Mouse (Mus musculus) liver, adult 2 months (tissue): ENCODE measurements around the gene Dusp1. TPM values are rescaled to one million over a fixed set of nuclear protein-coding genes. Genes with fewer than 3 reads are reported as not detected.
A peak's percentile ranks its signal among the peaks of the same experiment; 100 is the strongest.

ENCODE experiments used
- DNase-seq: peaks from one replicate; pipeline ENCODE4 v3.0.0-alpha.2; 2011; ENCODE audit warnings: low read depth, low spot score; ENCODE audit errors: extremely low read depth
- H3K27ac ChIP-seq: fragments of 200-500 bp; replicated peaks from 2 replicates; pipeline ENCODE4 v1.5.1; 2012; ENCODE audit warnings: low read depth, mild to moderate bottlenecking, control low read depth, inconsistent platforms, low read length; ENCODE audit not compliant: insufficient read depth
- H3K27me3 ChIP-seq: fragments of 200-500 bp; 2 replicates; pipeline ENCODE4 v1.6.1; 2012; ENCODE audit warnings: mild to moderate bottlenecking, moderate library complexity, low read length, inconsistent platforms; ENCODE audit not compliant: control insufficient read depth, insufficient read depth
- H3K36me3 ChIP-seq: fragments of 200-500 bp; 2 replicates; pipeline ENCODE4 v1.6.1; 2012; ENCODE audit warnings: low read length, inconsistent platforms; ENCODE audit not compliant: control insufficient read depth, insufficient read depth
- H3K4me1 ChIP-seq: fragments of 200-500 bp; 2 replicates; pipeline ENCODE4 v1.6.1; 2011; ENCODE audit warnings: low read length; ENCODE audit not compliant: control insufficient read depth, insufficient read depth
- H3K4me3 ChIP-seq: fragments of 200-500 bp; 2 replicates; pipeline ENCODE4 v1.5.1; 2011; ENCODE audit warnings: low read depth, mild to moderate bottlenecking, control low read depth, low read length, moderate library complexity; ENCODE audit not compliant: insufficient read depth
- H3K79me2 ChIP-seq: fragments of 200-500 bp; 2 replicates; pipeline ENCODE4 v1.6.1; 2012; ENCODE audit warnings: inconsistent platforms, mild to moderate bottlenecking, low read length, moderate library complexity; ENCODE audit not compliant: control insufficient read depth, insufficient read depth
- H3K9ac ChIP-seq: fragments of 200-500 bp; 2 replicates; pipeline ENCODE4 v1.6.1; 2012; ENCODE audit warnings: low read depth, mild to moderate bottlenecking, control low read depth, inconsistent platforms, low read length
- CTCF ChIP-seq: fragments of 200-500 bp; IDR thresholded peaks from 2 replicates; pipeline ENCODE4 v1.5.1; 2011; ENCODE audit warnings: low read depth, low read length, control low read depth
- POLR2A ChIP-seq: fragments of 200-500 bp; IDR thresholded peaks from 2 replicates; pipeline ENCODE4 v1.6.1; 2011; ENCODE audit warnings: low read length, control low read depth; ENCODE audit not compliant: insufficient read depth; ENCODE audit errors: extremely low read depth
- whole genome bisulfite sequencing: fragments of 180-500 bp; shearing (Covaris S2); methylation state at CpG from one replicate; pipeline ENCODE4 v1.1.7; 2018; 5-methylcytosine and 5-hydroxymethylcytosine counted together
- polyA plus RNA-seq: library from polyadenylated mRNA; depleted of rRNA; stranded (reverse); fragments of >200 nt; gene quantifications from 2 replicates; pipeline ENCODE4 v1.2.3, GENCODE M21; 2012
- total RNA-seq: library from RNA; depleted of rRNA; stranded (reverse); fragments of >200 nt; gene quantifications from 2 replicates; pipeline ENCODE4 v1.2.3, GENCODE M21; 2014

Gene Dusp1
- total and polyA plus RNA-seq, 2 experiments: 10.5 to 22.2 TPM

DNA sequence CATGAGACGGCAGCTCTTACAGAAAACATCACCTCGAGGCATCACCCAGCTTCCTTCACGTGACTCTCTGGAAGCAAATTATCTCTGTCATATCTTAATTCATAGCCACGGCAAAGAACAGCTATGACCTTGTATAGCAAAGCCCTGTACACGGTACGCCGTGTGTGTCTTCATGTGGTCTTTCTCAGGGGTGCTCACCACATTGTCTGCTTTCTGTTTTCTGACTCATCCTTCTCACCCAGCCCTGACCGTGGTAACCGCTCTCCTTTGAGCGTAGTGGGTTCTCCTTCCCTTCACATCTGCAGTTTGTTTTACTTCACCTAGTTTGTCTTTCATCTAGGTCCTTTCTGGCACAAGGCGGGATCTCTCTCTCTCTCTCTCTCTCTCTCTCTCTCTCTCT, 10.3 kb upstream of the Dusp1 start:
- Histone ChIP-seq H3K27ac (no peak overlapping the region), H3K79me2 (peaks cover 49% of the 10 kb centered on the region), H3K4me3 (no peak overlapping the region), H3K27me3 (no peaks in the 10 kb centered on the region), H3K9ac (no peak overlapping the region), H3K36me3 (peaks cover 2% of the 10 kb centered on the region; the same call in 1 of the 2 replicates), H3K4me1 (peaks cover 35% of the 10 kb centered on the region)
- no peak for TF ChIP-seq POLR2A
- TF ChIP-seq CTCF: no peak
- 92% methylated on average over 11 of the region's 11 CpGs for WGBS
- no peak for DNase-seq

DNA sequence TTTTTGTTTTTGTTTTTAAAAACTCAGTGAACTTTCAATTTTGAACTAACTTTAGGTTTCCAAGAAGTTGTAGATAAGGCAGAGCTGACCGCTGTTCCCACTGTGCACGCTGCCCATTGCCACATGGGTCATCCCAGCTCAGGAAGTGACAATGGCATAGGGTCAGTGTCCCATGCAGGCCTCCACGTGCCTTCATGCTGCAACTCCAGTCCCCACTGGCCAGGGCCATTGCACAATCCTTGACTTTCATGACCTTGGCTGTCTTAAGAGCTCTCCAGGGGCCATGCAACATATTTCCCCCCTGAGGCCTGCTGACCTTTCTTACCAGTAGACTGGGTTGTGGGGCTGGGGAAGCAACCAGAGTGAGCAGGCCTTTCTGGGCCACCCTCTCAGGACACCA, 9.4 kb upstream of the Dusp1 start:
- 1% methylated on average over 3 of the region's 3 CpGs for WGBS
- Histone ChIP-seq H3K4me1 (peaks cover 28% of the 10 kb centered on the region), H3K27me3 (no peaks in the 10 kb centered on the region), H3K27ac (peak overlapping the region; percentile 78), H3K79me2 (peaks cover 46% of the 10 kb centered on the region), H3K36me3 (peaks cover 2% of the 10 kb centered on the region; the same call in 1 of the 2 replicates), H3K4me3 (no peak overlapping the region), H3K9ac (no peak overlapping the region)
- no peak for TF ChIP-seq CTCF
- TF ChIP-seq POLR2A: no peak
- DNase-seq: peak; percentile 100

DNA sequence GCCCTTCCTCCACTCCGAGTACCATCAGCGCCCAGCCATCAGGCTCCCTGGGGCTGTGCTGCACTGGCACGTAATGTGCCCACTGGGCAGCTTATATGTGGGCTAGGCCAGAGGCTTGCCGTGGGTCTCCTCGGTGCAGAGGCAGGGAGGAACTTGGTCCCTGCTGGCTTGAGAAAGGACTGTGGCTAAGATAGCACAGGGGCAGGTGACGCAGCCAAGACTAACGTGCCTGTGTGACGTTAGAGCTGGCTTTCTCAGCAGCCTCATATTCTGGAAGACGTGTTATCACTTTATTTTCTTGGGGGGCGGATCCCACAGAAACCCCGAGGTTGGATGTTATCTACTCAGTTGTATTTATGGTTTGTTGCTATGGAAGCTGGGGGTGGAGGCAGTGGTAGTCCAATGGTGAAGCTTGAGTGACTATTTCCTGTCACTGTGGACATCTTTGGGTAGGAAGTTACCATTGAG, 8.8 kb upstream of the Dusp1 start:
- H3K9ac ChIP-seq: 0 out of 2 replicates have a peak overlapping the region, but pooled peaks have one; percentile 2
- H3K4me3 ChIP-seq: no peak overlapping the region
- H3K79me2 ChIP-seq: peaks cover 44% of the 10 kb centered on the region
- 54% methylated on average over 11 of the region's 11 CpGs for WGBS
- TF ChIP-seq POLR2A: no peak
- no peak for TF ChIP-seq CTCF
- DNase-seq: no peak
- peaks cover 28% of the 10 kb centered on the region for H3K4me1 ChIP-seq
- peaks cover 2% of the 10 kb centered on the region; the same call in 1 of the 2 replicates for H3K36me3 ChIP-seq
- H3K27ac ChIP-seq: peak overlapping the region; percentile 83
- H3K27me3 ChIP-seq: no peaks in the 10 kb centered on the region

DNA sequence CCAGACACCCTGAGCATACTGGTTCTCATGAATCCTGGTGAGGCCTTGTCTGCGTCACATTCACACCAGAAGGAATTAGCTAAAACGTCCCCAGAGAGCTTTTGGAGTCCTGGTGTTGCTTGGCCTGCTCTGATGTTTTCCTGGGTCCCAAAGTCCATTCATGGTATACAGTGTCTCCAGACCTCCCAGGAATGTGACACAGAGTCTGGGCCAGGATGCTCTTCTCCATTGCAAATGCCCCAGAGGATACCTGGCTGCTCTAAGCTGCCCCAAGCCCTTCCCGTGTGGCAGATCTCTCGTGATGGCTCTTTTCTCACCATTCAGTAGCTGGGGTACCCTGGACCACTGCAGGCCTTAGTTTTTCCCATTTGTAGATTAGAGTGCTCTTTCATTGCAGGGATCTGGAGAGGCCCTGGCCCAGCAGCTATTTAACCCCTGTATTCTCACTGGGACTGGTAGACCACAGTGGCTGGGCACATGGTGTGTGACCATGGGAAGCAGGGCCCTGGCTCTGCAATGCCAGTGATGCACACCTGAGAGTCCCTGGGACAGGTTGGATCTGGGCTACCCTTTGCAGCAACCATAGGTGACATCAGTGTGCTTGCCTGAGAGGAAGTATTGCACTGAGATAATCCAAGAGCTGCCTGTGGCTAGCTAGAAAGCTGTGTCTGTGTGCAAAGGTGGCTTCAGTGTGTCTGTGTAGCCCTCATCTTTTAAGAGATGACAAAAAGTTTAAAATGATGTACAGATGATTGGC, 7.8 kb upstream of the Dusp1 start:
- Histone ChIP-seq H3K36me3 (peaks cover 2% of the 10 kb centered on the region; the same call in 1 of the 2 replicates), H3K27ac (peak overlapping the region; percentile 83; the same call in 1 of the 2 replicates), H3K4me1 (peaks cover 28% of the 10 kb centered on the region), H3K79me2 (peaks cover 45% of the 10 kb centered on the region), H3K27me3 (no peaks in the 10 kb centered on the region), H3K9ac (no peak overlapping the region), H3K4me3 (no peak overlapping the region)
- 90% methylated on average over 4 of the region's 4 CpGs for WGBS
- DNase-seq: no peak
- TF ChIP-seq CTCF (no peak), POLR2A (no peak)

DNA sequence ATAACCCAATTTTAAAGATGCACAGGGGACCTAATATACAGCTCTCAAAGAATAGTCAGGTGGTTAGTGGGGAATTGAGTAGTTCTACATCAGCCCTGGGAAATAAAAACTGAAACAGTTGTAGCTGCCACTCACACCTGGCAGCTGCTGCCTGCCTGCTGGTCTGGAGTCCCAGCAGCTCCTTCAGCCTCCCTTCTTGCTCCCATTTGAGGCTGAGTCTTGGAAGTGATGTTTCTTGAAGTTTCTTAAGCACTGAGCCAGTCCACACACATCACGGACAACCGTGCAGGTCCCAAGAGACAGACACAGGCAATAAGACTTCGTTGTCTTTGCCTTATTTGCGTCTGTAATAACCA, 5.9 kb upstream of the Dusp1 start:
- Histone ChIP-seq H3K4me1 (peaks cover 42% of the 10 kb centered on the region), H3K27ac (no peak overlapping the region), H3K9ac (no peak overlapping the region), H3K36me3 (peaks cover 2% of the 10 kb centered on the region; the same call in 1 of the 2 replicates), H3K27me3 (no peaks in the 10 kb centered on the region), H3K4me3 (no peak overlapping the region), H3K79me2 (peaks cover 47% of the 10 kb centered on the region; the same call in 1 of the 2 replicates)
- DNase-seq: no peak
- 97% methylated on average over 4 of the region's 4 CpGs for WGBS
- TF ChIP-seq CTCF: no peak
- TF ChIP-seq POLR2A: no peak
